Mouse (Mus musculus) left cerebral cortex, adult 8-10 months (tissue): ENCODE measurements around the gene Ypel1. TPM values are rescaled to one million over a fixed set of nuclear protein-coding genes. Genes with fewer than 3 reads are reported as not detected.

Experiments used
- DNase-seq, 2 experiments: peaks; one replicate each; pipeline ENCODE4 v3.0.0; 2022; ENCODE audit warnings: low spot score in 2 of 2
- total RNA-seq, 4 experiments: library from RNA; stranded (reverse); gene quantifications; 2 replicates each; pipeline ENCODE4 v1.2.4; 2022

Ypel1 gene
- total RNA-seq, 4 experiments from 2014 or later, result 25.1 to 29.2 (median 27.1) TPM

DNA sequence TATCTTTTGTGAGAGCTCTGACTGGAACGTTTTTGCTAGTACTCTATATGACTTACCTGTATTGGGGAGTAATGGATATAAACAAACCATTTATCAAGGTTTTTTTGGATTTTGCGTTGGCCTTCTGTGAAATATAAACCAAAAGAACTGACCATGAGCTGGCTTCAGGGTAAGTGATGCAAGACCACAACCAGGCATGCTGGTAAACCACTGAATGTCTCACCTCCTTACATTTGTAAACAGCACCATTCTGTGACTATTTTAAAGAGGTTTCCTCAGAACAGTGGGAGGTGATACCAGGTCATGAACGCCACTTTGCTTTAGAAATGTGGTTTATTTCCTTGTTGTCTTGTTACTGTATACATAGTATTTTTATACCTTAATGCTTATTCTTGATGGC is 16.7 kb downstream of the Ypel1 start:
- no peak for DNase-seq

DNA sequence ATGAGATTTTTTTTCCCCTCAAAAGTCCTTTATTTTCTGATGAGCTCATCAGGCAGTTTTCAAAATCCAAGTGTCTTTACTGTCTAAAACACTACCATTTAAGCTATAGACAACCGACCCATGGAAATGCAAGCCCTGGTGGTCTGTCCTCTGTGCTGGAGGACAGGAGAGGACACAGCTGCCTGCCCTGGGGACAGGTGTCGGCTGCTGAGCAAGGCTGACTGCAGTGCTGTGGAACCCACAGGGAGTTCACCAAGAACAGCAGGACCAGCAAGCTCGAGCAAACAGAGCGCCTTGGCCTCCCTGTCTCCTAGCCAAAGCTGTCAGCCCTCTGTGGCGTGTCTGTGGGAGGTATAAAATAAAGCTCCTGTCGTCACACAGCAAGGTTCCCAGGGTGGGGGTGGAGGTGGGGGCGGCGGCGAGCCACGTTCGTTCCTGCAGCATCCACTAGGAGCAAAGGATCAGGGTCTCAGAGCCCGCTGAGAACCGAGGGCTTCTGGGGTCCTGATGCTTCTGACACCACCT is 17.2 kb downstream of the Ypel1 start:
- DNase-seq, result no peak

DNA sequence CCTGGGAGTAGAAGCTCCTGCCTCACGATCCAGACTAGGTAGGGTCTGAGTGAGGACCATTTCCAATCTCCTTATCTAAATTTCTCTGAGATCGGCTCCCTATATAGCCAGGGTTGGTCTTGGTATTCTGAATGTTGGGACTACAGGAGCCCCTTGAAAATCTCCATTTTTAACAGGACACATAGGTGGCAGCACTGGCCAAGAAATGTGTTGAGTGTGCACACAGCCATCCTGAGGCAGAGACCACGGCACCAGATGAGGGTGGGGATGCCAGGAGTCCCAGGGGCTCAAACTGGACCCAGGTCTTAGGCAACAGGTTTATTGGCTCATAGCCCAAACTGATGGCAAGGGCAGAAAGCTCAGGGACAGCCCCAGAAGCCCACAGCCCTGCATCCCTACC is 18.9 kb downstream of the Ypel1 start:
- no peak for DNase-seq

DNA sequence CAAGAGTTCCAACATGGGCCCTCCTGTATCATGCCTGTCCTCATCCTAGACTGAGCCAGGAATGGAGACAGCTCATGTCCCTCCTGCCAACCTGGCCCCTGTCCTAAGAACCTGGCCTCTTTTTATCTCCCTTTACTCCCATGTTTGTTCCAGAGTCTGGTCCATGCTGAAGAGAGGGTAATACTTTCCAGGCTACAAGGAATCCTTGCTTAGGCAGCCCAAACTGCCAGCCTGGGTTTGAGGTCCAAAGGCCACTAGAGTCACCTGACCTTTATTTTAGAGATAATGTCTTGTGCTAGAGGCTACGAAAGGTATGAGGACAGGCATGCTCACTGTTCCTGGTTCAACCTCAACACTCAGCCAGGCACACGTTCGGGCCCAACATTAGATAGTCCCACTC is 27.4 kb downstream of the Ypel1 start:
- DNase-seq, result no peak

DNA sequence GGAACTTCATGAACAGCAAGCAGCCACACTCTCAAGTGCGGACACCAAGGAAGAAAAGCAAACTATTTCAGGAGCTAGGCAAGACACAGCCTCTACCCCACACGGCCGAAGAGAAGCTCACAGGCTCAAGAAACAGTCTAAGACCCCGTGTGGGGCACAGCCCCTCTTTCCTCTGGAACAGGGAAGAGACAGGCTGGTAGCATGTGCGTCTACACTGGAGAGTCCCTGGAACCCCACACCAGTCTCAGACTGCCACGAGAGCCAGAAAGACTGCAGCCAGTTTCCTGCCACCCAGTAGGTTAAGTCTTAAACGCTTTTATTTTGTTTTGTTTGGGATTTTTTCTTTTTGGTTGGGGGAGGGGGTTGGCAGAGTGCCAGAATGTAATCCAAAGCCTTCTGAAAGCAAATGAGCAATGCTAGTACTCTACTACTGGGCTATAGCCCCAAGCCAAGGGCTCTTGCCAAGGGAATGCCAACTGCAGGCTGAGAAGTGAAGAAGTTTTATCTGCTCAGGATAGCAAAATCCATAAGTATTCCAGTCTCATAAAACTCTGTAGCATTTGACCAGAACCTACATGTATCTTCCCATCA is 33.2 kb downstream of the Ypel1 start:
- DNase-seq, result no peak

DNA sequence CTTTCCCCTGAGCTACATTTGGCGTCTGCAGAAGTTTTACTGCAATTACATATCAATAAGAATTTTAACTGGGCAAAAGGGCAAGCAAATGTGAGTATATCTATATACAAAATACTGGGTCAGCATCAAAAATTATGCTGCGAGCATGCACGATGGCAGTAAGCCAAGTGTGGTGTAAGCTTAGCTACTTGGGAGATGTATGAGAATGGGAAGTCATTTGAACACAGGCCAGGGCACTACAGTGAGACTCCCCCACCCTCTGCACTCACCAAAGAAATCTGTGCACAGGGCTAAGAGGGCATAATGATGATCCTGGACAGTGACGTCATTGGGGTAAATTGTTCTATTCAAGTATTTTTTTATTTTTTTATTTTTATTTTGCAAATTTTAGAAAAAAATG is 35.1 kb downstream of the Ypel1 start:
- DNase-seq, result no peak

DNA sequence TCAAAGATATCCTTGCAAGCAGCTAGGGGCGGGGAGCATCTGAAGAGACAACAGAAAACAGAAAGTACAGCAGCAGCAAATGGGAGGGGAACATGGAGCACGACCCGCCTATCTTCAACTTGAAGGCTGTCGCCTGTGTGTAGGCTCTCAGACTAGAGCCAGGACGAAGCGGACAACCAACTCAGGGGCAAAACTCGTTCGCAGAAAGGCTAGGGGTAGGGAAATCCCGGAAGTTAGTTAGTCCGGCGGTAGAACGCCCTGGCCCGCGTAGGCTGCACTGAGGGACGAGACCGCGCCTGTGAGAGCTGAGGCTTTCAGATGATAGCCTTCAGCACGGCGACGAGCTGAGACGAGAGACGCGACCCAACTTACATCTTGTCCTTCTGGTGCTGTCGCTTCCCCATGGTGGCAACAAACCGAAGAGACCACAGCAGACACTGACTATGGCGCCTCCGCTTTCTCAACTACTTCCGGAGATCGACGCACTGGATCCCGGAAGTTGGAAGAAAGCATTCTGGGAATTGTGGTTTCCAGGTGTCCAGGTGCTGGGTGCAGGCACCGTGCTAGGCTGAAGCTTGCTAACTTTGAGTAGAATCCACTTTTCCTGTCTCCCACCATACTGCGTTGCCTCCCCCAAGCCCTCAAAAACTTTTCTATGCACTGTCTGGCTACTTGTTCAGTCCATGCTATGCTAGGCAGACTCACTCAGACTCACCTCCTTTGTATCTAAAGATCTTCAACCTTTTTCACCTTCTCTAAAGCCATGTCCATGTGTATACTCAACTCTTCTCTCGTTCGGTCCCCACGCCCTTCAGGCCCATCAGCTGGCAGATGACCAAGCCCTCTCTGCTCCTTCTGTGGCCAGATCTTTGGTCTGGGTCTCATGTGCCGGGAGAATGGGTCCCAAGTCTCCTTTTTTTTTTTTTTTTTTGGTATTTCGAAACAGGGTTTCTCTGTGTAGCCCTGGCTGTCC is 41.6 kb downstream of the Ypel1 start, which contains the start of gene Ppil2:
Ppil2 (minus strand) TSS at position 487 of the 973 bp plus-strand sequence.
- DNase-seq, result peak; percentile 39 to 66

DNA sequence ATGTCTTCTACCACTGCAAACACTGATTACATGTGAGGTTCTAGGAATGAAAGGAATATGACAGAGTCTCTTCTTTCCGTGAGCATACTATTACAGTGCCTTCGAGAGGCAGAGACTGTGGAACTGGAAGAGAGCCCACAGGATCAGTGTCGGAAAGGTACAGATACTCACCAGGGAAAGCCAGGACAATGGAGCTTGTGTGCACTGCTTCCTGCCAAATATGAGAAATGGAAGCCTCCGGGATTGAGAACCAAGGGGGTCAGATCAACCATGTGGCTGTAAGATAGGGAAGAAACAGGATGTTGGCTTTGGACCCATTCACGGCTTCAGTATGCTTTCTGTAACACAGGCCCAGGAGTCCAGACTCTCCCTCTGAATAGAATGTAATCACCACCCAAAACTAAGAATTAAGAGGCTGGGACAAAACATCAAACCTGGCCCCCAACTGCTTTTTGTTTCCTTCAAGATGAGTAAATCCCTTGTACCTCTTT is 47.9 kb downstream of the Ypel1 start:
- no peak for DNase-seq

DNA sequence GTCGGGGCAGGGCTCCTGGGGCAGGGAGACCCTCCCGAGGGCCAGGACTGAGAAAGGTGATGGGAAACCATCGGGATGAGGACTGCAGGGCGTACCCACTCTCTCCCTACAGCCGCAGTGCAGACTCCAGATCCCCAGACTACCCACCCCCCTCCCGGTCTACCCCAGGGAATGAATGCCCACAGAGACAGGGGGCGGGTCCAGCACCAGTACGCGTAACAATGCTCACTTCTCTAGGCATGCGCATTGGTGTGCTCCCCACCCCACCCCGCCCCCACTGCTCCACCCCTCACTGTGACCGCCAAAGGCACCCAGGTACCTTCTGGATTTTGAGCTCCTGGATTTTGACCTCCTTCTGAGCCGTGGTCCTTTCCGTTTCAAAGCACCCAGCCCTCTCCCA is 52.1 kb downstream of the Ypel1 start:
- no peak for DNase-seq

DNA sequence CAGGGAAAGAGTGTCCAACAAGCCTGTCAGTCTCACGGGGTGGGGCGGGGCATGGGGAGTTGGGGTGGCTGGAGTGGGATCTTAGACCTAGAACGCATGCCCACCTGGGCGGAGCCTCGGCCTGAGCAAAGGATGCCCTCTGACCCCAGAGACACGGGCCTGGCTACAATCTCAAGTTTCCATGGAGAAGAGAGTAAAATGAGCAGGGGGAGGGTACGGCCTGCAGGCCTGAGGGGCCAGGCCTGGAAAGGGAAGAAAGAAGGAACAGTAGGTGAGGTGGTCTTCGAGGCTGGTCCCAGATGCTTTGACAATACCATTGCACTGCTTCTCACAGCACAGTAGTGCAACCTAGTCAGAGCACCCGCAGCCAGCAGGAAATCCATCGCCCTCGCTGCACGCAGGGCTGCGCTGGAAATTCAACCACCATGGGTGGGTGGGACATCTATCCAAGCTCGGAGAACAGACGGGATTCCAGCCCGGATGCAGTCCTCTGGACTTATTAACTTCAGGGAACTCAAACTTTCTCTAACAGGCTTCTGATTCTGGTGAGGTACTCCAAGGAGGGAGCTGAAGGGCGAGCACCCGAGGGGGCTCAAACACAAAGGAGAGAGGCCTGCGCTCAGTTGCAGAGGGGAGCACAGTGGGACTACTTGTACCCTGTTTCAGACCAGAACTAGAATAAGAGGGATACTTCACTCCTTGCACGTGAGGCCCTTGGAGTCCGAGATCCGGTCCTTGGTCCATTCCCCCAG is 54.8 kb downstream of the Ypel1 start:
- DNase-seq, result no peak

DNA sequence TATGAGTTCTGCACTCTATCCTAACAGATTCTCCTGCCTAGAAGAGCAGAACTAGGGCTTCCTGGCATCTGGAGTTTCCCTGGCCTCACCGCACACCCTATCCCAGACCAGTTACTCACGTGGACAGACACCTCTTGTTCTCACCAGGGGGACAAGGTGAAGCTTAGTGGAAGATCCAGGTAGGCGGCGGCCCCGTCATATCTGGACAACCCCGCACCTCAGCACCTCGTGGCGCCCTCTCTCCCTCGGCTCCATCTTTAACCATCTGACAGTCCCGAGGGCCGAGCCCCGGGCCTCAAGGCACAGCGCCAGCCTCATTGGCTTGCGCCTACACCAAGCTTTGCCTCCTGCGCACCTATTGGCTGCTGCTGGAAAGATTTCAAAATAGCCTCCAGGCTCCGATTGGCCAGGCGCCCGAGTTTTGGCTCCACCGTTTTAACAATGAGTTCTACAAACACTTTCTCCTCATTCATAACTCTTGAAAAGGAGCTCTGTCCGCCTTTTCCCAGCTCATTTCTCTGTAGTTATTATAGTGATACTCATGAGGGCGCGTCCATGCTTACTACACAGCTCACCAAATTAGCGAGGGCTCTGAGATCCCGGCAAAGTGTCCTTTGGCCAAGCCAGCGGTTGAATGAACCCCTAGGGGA is 55.5 kb downstream of the Ypel1 start, which contains the start of gene 2610318N02Rik:
2610318N02Rik (minus strand) TSS at position 297 of the 650 bp plus-strand sequence.
- DNase-seq, result peak; percentile 44 to 55

DNA sequence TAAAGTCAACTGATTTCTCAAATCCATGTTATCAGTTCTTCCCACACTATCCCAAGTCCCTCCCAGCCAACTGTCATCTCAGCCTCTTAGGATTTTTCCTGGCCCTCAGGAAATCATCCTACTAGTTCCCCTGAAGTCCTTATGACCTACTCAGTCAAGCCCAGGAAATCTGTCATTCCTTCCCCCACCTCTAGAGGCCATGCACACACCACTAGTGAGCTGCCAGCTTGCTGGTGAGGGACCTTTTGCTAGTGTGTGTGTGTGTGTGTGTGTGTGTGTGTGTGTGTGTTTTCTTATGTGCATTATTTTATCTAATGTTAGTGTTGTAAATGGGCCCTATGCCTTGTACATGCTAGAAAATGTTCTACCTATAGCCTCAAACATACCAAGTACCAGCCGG is 57.8 kb downstream of the Ypel1 start:
- DNase-seq, result no peak

DNA sequence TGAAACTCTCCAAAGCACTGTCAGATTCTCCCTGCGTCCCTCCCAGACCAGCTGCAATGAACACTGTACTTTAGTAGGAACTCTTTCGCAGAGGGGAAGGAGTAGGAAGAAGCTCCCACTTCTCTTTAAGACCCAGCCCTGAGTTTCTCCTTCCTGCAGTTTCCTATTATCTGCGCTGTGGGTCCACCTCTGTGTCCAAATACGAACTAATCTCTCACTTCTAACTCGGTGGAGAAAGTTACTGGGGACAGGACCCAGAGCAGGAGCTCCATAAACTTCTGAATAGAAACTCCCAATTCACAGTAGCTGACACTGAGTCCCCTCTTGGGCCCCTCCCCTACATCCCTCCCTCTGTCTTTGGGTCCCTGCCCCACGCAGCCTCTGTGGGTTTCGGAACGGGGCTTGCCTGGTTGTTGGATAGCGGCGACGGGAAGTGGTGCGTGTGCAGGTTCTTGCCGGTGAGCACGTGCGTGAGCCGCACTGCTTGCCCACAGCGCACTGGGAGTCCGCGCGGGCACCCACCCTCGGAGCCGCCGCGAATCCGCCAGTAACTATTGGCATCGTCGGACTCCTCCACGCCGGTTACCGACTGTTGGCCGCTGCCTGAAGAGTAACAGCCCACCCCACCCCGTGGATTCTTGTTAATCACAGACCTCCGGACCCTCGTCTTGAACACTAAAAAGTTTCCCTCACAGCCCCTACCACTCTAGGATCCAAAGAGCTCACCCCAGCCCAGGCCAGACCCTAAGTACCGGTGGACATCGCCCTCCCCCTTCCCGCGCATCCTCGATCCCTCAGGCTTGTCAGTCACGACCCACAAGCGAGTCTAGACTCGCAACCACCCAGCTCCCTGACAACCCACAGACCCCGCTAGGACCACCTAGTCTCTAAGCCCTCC is 61.9 kb downstream of the Ypel1 start:
- peak in 1 of 2 experiments; percentile 12 for DNase-seq

DNA sequence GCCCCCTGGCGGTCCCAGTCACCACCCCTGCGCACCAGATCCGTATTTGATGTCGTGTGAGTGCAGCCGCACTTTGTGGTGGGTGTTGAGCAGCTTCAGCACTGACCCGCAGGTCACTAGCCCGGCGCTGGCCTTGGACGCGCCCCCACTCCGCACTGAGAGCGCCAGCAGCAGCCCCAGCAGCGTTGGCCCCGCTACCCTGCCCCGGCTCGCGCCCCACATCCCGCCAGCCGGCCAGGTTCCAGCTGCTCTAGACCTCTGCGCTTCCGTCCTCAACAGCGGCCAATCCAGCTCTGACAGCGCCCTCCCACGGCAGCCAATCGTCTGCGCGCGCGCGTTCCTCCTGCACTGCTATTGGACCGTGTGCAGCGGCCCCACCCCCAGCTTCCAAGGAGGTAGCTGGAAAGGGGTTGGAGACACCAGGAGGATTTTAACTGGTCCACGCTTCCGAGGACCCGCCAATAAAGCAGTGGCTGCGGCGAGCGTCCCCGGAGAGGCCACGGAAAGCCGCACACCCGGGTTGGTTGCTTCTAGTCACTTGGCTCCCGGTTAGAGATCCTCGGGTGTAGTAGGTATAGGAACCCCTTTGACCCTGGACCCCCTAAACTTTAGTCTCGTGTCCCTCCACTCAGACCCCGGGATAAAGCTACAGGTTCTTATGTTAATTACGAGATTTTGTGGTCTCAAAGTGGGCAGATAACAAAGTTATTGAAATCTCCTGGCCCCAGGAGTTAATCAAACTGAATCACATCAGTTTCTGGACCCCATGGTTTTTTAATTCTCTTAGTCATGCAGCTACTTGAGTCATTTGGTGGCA is 62.8 kb downstream of the Ypel1 start, which contains the start of gene Sdf2l1:
Sdf2l1 (minus strand) TSS at position 295 of the 817 bp plus-strand sequence.
- peak; percentile 94 to 96 for DNase-seq

DNA sequence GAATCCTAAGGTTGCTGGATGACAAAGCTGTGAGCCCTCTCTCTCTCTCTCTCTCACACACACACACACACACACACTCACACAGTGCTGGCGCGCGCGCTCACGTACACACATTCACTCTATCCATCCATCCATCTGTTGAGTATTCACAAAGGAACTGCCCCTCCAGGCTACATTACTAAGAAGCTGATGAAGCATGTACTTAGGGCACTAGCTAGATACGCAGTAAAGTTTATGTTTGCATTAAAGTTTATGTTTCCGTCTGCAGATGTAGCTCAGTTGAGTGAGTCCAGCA is 63.4 kb downstream of the Ypel1 start:
- no peak for DNase-seq
